Mouse (Mus musculus) heart, embryonic 12.5 days (tissue): ENCODE data around the gene Arhgap42. TPM values are rescaled to one million over a fixed set of nuclear protein-coding genes. Genes with fewer than 3 reads are reported as not detected.

Source experiments
- ATAC-seq: fragments of 200-750 bp; cut with Nextera tagmentation; 2 replicates; pipeline ENCODE4 v1.8.0; 2017; ENCODE audit warnings: moderate TSS enrichment, moderate library complexity; ENCODE audit not compliant: insufficient number of reproducible peaks, low FRiP score
- H3K27ac ChIP-seq: fragments of 300-500 bp; sonication (generic); 2 replicates; pipeline ENCODE4 v1.5.1; 2016; ENCODE audit warnings: mild to moderate bottlenecking, moderate library complexity; ENCODE audit not compliant: poor library complexity, severe bottlenecking
- H3K27me3 ChIP-seq: fragments of 300-500 bp; sonication (generic); replicated peaks from 2 replicates; pipeline ENCODE4 v1.6.1; 2016; ENCODE audit warnings: mild to moderate bottlenecking, moderate library complexity
- H3K36me3 ChIP-seq: fragments of 300-500 bp; sonication (generic); 2 replicates; pipeline ENCODE4 v1.6.1; 2016; ENCODE audit warnings: mild to moderate bottlenecking, moderate library complexity
- H3K4me1 ChIP-seq: fragments of 300-500 bp; sonication (generic); replicated peaks from 2 replicates; pipeline ENCODE4 v1.6.1; 2016; ENCODE audit warnings: mild to moderate bottlenecking
- H3K4me2 ChIP-seq: fragments of 300-500 bp; sonication (generic); 2 replicates; pipeline ENCODE4 v1.6.1; 2016; ENCODE audit warnings: mild to moderate bottlenecking, moderate library complexity
- H3K4me3 ChIP-seq: fragments of 300-500 bp; sonication (generic); 2 replicates; pipeline ENCODE4 v1.5.1; 2016; ENCODE audit warnings: mild to moderate bottlenecking
- H3K9ac ChIP-seq: fragments of 300-500 bp; sonication (generic); 2 replicates; pipeline ENCODE4 v1.6.1; 2016; ENCODE audit warnings: mild to moderate bottlenecking, moderate library complexity
- H3K9me3 ChIP-seq: fragments of 300-500 bp; sonication (generic); replicated peaks from 2 replicates; pipeline ENCODE4 v1.6.1; 2016; ENCODE audit warnings: mild to moderate bottlenecking, moderate library complexity
- WGBS: fragments of 180-500 bp; shearing (Covaris S2); methylation state at CpG from one replicate; pipeline ENCODE4 v1.1.7; 2016; 5-methylcytosine and 5-hydroxymethylcytosine counted together
- polyA plus RNA-seq: library from polyadenylated mRNA; unstranded; fragments of >200 nt; fragmentation: Nextera tagmentation; extraction: Ambion mirVana; gene quantifications from 2 replicates; pipeline ENCODE4 v1.2.1, GENCODE M21; 2016

The Arhgap42 gene
- polyA plus RNA-seq, 1 experiment from 2014 or later, result 14.8 TPM

- Histone ChIP-seq H3K4me3 (no peak overlapping the region), H3K27me3 (peaks cover 11% of the 10 kb centered on the region), H3K27ac (no peak overlapping the region), H3K36me3 (no peaks in the 10 kb centered on the region), H3K9ac (no peak overlapping the region), H3K4me2 (no peak overlapping the region), H3K4me1 (no peaks in the 10 kb centered on the region), H3K9me3 (no peaks in the 10 kb centered on the region)
- WGBS, result 85% methylated on average over 2 of the region's 2 CpGs
- ATAC-seq, result no peak
Measured at GRCm38 (mm10) chr9:9210464-9210863, 28.4 kb downstream of the Arhgap42 start.

DNA sequence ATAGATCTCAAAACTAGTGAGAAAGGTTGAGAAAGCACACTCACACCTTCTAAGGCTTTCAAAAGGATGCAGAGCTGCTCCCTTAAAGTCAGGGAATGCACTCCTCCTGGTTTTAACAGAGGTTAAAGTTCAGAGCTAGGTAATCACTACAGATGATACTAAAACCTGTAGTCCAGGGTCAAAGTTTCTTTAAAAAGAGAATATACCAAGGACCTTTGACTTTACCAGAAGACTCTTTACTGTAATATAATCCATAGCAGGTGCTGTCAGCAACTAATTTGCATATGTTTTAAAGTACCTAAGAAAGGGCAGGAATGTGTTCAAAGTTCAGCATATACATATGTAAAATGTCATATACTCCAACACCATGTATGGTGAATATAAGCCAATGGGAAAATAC, 30.7 kb downstream of the Arhgap42 start:
- Histone ChIP-seq H3K36me3 (no peaks in the 10 kb centered on the region), H3K9me3 (no peaks in the 10 kb centered on the region), H3K4me1 (no peaks in the 10 kb centered on the region), H3K4me3 (no peak overlapping the region), H3K27ac (no peak overlapping the region), H3K4me2 (no peak overlapping the region), H3K27me3 (no peaks in the 10 kb centered on the region; the same call in 1 of the 2 replicates), H3K9ac (no peak overlapping the region)
- no peak for ATAC-seq

DNA sequence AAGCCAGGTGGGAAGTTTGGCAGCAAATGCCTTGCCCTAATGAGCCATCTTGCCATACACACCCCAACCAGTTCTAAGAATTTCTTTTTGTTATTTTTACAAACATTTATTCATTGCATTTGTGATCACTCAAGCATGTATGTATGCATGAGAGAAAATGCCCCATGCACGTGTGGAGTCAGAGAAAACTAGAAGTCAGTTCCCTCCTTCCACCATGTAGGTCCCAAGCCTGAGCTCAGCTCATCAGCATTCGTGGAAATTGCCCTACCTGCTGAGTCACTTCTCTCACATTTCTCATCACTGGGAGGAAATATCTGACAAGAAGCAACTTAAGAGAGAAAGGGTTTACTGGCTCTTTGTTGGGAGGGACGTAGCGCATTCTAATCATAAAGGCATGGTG, 31.6 kb downstream of the Arhgap42 start:
- Histone ChIP-seq H3K27me3 (no peaks in the 10 kb centered on the region; the same call in 1 of the 2 replicates), H3K4me2 (no peak overlapping the region), H3K9ac (no peak overlapping the region), H3K9me3 (no peaks in the 10 kb centered on the region), H3K36me3 (no peaks in the 10 kb centered on the region), H3K27ac (no peak overlapping the region), H3K4me1 (no peaks in the 10 kb centered on the region), H3K4me3 (no peak overlapping the region)
- 66% methylated on average over 4 of the region's 4 CpGs for WGBS
- ATAC-seq, result no peak

DNA sequence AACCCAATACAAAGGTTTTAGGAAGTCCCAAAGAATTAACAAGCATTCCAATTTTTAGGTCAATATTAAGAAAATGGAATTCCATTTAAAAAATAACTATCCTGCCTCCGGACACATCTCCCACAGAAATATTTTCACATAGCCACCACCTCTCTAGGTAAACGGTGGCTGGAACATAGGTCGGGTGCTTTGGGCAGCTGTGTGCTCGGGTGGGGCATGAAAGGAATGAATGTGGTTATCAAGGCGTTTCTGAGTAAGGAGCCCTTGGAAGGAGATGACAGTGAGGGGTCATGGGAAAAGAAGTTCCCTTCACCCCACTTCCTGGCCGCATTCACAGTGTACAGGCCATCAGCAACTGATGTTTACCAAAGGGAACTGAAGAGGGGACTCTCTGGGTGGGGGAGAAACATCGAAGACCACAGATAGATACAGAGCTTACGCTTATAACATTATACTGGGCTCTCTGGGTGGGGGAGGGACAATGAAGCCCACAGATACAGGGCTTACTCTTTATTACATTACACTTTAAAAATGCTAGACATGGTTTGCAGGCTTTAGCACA, 38.0 kb downstream of the Arhgap42 start:
- no peak overlapping the region for H3K4me2 ChIP-seq
- peaks cover 15% of the 10 kb centered on the region for H3K4me1 ChIP-seq
- H3K9me3 ChIP-seq, result no peaks in the 10 kb centered on the region
- no peaks in the 10 kb centered on the region for H3K27me3 ChIP-seq
- WGBS, result 48% methylated on average over 8 of the region's 8 CpGs
- no peak overlapping the region for H3K4me3 ChIP-seq
- H3K9ac ChIP-seq, result no peak overlapping the region
- H3K27ac ChIP-seq, result no peak overlapping the region
- ATAC-seq, result no peak
- no peaks in the 10 kb centered on the region for H3K36me3 ChIP-seq

DNA sequence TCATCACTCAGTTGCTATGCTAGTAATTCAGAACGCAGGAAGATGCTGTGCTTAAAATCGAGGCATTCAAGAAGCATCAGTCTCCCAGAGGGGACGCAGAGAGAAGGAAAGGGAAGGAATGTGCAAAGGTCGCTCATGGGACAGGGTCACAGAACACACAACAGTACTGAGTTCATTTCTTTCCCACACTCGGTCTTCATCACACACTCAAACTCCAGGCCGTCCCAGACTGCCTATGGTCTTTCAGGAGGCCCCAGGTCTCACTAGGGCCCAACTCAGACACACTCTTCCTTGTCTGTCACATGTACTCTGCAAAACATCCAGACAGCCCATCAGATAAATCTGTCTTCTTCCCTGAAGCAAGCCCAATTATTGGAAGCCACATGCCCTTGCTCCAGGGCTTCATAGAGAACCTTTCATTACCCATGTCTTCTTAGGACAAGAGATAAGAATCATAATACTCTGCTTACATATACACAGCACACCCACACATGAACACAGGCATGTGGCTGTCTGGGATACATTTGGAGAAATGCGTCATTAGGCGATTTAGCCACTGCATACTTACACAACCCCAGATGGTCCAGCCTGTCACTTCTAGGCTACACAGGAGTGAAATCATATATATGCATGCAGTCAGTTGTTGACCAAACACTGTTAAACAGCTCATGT, 39.6 kb downstream of the Arhgap42 start:
- ATAC-seq, result no peak
- Histone ChIP-seq H3K36me3 (no peaks in the 10 kb centered on the region), H3K9me3 (no peaks in the 10 kb centered on the region), H3K4me3 (no peak overlapping the region), H3K9ac (no peak overlapping the region), H3K4me2 (no peak overlapping the region), H3K27me3 (no peaks in the 10 kb centered on the region), H3K4me1 (peaks cover 15% of the 10 kb centered on the region), H3K27ac (no peak overlapping the region)
- WGBS, result 47% methylated on average over 8 of the region's 8 CpGs

- Histone ChIP-seq H3K4me2 (no peak overlapping the region), H3K27me3 (no peaks in the 10 kb centered on the region), H3K4me1 (peaks cover 15% of the 10 kb centered on the region), H3K4me3 (no peak overlapping the region), H3K9ac (no peak overlapping the region), H3K36me3 (no peaks in the 10 kb centered on the region), H3K9me3 (no peaks in the 10 kb centered on the region), H3K27ac (no peak overlapping the region)
- ATAC-seq, result no peak
- WGBS, result 39% methylated on average over 3 of the region's 3 CpGs
Measured at GRCm38 (mm10) chr9:9198645-9199044, 40.3 kb downstream of the Arhgap42 start.

- Histone ChIP-seq H3K4me3 (no peak overlapping the region), H3K4me1 (peaks cover 14% of the 10 kb centered on the region), H3K4me2 (no peak overlapping the region), H3K27ac (no peak overlapping the region), H3K9me3 (no peaks in the 10 kb centered on the region), H3K27me3 (no peaks in the 10 kb centered on the region), H3K36me3 (no peaks in the 10 kb centered on the region), H3K9ac (no peak overlapping the region)
- no peak for ATAC-seq
Measured at GRCm38 (mm10) chr9:9196046-9196445, 42.9 kb downstream of the Arhgap42 start.

DNA sequence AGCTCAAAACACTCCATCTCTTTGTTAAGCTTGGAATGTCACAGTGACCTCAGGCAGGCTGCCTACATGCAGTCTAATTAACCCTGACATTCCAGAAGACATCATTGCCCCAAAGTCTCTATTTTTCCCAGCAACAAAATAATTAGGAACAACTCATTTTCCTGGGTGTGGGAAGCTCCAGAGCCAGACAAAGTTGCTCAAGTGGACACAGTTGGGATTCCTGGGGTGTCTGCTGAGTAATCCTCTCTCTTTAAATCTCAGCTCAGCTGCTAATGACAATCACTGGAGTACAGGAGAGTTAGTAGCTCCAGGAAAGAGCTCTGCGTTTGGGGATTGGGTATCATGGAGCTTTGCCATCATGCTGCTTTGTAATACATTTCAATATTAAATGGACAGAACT, 44.4 kb downstream of the Arhgap42 start:
- 60% methylated on average over 1 of the region's 1 CpGs for WGBS
- no peak overlapping the region for H3K4me3 ChIP-seq
- no peak overlapping the region for H3K27ac ChIP-seq
- no peak overlapping the region for H3K4me2 ChIP-seq
- H3K9me3 ChIP-seq, result no peaks in the 10 kb centered on the region
- H3K9ac ChIP-seq, result no peak overlapping the region
- H3K36me3 ChIP-seq, result no peaks in the 10 kb centered on the region
- H3K27me3 ChIP-seq, result no peaks in the 10 kb centered on the region
- no peak for ATAC-seq
- H3K4me1 ChIP-seq, result peaks cover 11% of the 10 kb centered on the region; the same call in 1 of the 2 replicates

GRCm38 (mm10) chr9:9192716-9193115, 46.2 kb downstream of the Arhgap42 start:
- Histone ChIP-seq H3K27ac (no peak overlapping the region), H3K4me3 (no peak overlapping the region), H3K9me3 (no peaks in the 10 kb centered on the region), H3K36me3 (no peaks in the 10 kb centered on the region), H3K27me3 (no peaks in the 10 kb centered on the region), H3K4me1 (no peaks in the 10 kb centered on the region), H3K9ac (no peak overlapping the region), H3K4me2 (no peak overlapping the region)
- WGBS, result 62% methylated on average over 4 of the region's 4 CpGs
- no peak for ATAC-seq

- no peaks in the 10 kb centered on the region for H3K4me1 ChIP-seq
- H3K4me3 ChIP-seq, result no peak overlapping the region
- H3K9me3 ChIP-seq, result no peaks in the 10 kb centered on the region
- no peak overlapping the region for H3K27ac ChIP-seq
- 79% methylated on average over 1 of the region's 1 CpGs for WGBS
- no peak overlapping the region for H3K4me2 ChIP-seq
- H3K36me3 ChIP-seq, result no peaks in the 10 kb centered on the region
- no peak for ATAC-seq
- no peaks in the 10 kb centered on the region for H3K27me3 ChIP-seq
- no peak overlapping the region for H3K9ac ChIP-seq
Measured at GRCm38 (mm10) chr9:9190835-9191234, 48.1 kb downstream of the Arhgap42 start.

- H3K4me2 ChIP-seq, result no peak overlapping the region
- WGBS, result 86% methylated on average over 3 of the region's 3 CpGs
- ATAC-seq, result no peak
- H3K27ac ChIP-seq, result no peak overlapping the region
- H3K9ac ChIP-seq, result no peak overlapping the region
- 0 out of 2 replicates have a peak, but pooled peaks cover 2% of the 10 kb centered on the region for H3K4me1 ChIP-seq
- H3K9me3 ChIP-seq, result no peaks in the 10 kb centered on the region
- H3K27me3 ChIP-seq, result no peaks in the 10 kb centered on the region
- H3K4me3 ChIP-seq, result no peak overlapping the region
- H3K36me3 ChIP-seq, result no peaks in the 10 kb centered on the region
Measured at GRCm38 (mm10) chr9:9188167-9188566, 50.7 kb downstream of the Arhgap42 start.

- no peaks in the 10 kb centered on the region for H3K4me1 ChIP-seq
- 56% methylated on average over 4 of the region's 4 CpGs for WGBS
- ATAC-seq, result no peak
- no peak overlapping the region for H3K27ac ChIP-seq
- H3K36me3 ChIP-seq, result no peaks in the 10 kb centered on the region
- no peak overlapping the region for H3K9ac ChIP-seq
- H3K4me2 ChIP-seq, result no peak overlapping the region
- no peaks in the 10 kb centered on the region for H3K27me3 ChIP-seq
- H3K4me3 ChIP-seq, result no peak overlapping the region
- no peaks in the 10 kb centered on the region for H3K9me3 ChIP-seq
Measured at GRCm38 (mm10) chr9:9177745-9178144, 61.2 kb downstream of the Arhgap42 start.
